Mouse (Mus musculus) activated CD4-positive, CD25-positive, alpha-beta regulatory T cell, adult 4 months (primary cell): ENCODE data around the gene Defb42. TPM values are rescaled to one million over a fixed set of nuclear protein-coding genes. Genes with fewer than 3 reads are reported as not detected.

Experiments used
- ATAC-seq: one replicate; pipeline ENCODE4 v1.8.0; 2017
- polyA plus RNA-seq, 2 experiments: library from polyadenylated mRNA; unstranded; fragments of 100-300 nt; shearing (Covaris generic); gene quantifications; one replicate each; pipeline ENCODE4 v1.2.1; 2017

The Defb42 gene
- under 1 TPM in 1 of 2 experiments, not detected in 1; 0.19 TPM for polyA plus RNA-seq

DNA sequence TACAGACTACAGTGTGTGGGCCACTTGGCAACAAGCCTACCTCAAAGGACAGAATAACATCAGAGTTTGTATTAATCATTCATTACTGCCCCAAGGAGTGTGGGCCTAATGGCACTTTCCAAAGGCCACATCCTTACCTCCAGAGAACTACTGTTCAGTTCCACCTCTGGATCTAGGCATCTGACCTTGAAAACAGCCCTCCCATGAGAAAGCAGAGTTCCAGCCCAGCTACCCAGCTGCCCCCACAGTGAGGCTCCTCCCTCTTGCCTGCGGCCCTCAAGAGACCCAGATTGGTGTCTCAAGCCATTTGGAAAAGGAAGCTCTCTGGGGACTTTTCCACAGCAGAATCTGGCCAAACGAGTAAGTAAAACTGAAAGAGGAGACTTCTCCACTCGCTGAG lies at the start of gene Defb42:
Gene Defb42, plus strand, starts transcription at position 301 of the 400 bp plus-strand sequence.
- no peak for ATAC-seq

- no peak for ATAC-seq
Measured at GRCm38 (mm10) chr14:62997777-62998176, 49.0 kb upstream of the Defb42 start, which contains the start of gene Defb47. Gene Defb47, plus strand, starts transcription at chr14:62998077.

GRCm38 (mm10) chr14:62998977-62999376 lies 47.8 kb upstream of the Defb42 start:
- no peak for ATAC-seq

DNA sequence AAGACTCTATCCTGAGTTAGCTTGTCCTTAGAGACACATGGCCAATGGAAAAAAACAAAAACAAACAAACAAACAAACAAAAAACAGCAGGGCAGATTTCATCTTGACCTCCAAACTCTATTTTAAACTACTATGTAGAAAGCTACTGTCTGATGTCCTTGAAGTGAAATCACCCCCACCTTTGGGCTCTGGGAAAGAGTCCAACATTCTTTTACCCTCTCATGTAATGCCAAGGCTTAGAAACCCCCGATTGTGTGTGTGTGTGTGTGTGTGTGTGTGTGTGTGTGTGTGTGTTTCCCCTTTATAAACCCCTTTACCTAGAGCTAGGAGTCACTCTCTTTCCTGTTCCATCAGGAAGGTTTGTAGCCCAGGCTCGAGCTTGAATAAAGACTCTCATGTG lies 44.2 kb upstream of the Defb42 start:
- ATAC-seq: no peak

GRCm38 (mm10) chr14:63011471-63011870 lies 35.3 kb upstream of the Defb42 start, which contains the start of gene Defb43:
Gene Defb43, plus strand, starts transcription at chr14:63011771.
- ATAC-seq: no peak

DNA sequence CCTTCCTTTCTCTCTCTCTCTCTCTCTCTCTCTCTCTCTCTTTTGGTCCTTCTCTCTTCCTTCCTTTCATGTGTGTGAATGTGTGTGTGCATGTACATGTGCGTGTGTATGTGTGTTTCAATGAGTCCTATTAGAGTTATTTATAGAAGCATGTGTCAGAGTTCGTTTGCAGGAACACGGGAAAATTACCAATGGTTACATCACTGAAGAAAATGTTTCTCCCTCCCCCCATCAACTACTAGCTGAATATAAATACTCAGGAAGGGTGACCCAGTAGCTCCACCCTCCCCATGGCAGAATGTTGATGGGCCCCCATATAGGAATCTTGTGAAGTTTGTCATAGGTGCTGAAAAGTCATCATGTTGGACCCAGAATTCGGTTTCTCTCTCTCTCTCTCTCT lies 33.7 kb upstream of the Defb42 start:
- no peak for ATAC-seq

DNA sequence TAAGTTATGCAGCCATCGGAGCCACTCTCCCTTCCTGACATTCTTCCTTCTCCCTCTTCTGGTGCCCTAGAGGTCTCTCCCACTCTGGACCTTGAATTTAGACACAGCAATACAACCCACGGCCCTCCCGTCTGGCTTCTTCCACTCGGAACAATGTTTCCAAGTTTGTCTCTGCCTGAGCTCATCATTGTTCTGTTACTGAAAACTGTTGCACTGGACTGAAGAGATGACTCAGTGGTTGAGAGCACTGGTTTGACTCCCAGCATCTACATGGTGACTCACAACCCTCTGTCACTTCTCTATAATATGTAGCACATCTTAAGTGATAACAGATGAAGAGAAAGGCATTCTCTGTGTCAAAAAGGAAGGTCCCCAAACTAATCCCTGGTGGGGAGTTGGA lies 32.1 kb upstream of the Defb42 start:
- no peak for ATAC-seq

DNA sequence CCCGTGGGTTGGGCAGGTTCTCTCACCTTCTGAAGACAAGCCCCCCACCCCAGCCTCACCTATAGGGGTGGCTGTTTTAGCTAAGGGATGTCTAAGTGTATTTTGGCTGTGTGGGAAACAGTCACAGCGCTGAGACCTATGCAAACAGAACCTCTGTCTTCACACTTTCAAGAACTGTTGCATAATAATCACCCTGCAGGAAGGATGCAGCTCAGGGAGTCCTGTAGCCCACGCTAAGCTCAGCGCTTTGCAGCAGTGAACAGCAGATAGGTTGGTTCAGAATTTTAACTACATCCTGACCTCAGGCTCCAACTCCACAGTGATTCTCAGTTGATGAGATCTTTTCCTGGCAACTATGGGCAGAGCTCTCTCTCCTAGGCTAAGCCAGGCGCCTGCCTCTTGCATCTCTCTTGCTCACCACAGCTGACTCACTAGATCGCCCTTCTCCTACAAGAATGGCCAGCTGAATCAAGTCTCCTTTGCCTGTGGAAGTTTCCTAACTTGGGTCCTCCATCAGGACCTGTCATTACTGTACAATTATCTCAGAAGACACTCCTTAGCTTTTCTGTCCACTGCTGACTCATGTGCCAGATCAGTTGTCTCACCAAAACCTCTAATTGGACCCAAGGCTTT lies 26.2 kb upstream of the Defb42 start:
- no peak for ATAC-seq

DNA sequence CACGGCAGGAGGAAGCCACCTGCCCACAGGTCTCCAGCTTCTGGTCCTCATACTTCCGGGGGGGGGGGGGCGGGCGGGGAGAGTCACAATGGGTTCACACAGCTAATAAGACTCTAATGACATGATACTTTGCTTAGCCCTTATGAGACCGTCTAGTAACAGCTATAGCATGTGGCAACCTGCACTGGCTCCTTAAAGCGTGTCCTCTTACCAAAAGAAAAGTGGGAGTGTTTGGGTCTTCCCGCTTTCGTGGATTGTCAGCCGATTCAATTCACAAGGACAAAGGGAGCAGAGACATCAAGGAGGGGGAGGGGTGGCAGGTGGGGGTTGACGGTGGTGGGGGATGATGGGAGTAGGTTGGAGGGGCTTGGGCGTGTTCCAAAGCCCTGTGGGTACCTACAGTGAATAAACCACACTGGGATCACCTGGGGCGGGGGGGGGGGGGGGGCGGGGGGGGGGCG lies 3.1 kb downstream of the Defb42 start, which contains the start of gene Defb30:
Gene Defb30, minus strand, starts transcription at position 51 of the 461 bp plus-strand sequence.
- no peak for ATAC-seq

- no peak for ATAC-seq
Measured at GRCm38 (mm10) chr14:63050769-63051168, 4.0 kb downstream of the Defb42 start.

DNA sequence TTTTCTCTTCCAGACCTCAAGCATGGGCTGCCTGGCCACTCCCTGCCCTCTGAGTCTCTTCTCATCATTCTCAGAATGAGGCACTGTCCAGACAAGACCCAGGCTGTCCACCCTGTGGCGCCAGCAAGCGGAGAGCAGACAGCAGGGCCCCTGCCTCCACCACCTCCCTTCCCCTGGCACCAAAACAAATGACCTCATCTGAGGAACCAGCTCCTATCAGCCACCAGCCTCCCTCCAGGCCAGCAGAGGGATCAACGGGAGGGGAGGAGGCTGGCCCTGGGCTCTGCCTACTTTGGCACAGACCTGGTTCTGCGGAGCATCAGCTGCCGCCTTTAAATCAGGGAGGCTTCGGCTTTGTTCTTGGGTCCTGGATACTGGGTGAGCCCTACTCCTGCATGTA lies 7.9 kb downstream of the Defb42 start:
- no peak for ATAC-seq

- ATAC-seq: no peak
Measured at GRCm38 (mm10) chr14:63060361-63060760, 13.6 kb downstream of the Defb42 start.

DNA sequence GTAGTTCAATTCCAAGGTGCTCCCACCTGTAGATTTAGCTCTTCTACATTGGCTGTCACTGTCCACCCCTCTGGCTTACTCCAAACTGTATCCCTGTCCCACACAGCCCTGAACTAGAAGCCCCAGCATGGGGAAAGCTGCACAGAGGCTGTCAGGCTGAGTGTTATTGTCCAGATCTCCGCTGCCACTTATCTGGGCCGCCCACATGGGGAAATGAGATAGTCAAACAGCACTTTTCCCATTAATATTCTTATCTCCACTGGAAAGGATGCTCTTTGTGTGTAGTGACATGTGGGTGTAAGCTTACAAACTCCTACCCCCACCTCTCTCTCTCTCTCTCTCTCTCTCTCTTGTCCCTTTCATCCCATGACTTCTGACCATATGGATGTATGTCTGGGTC lies 15.4 kb downstream of the Defb42 start:
- ATAC-seq: no peak

DNA sequence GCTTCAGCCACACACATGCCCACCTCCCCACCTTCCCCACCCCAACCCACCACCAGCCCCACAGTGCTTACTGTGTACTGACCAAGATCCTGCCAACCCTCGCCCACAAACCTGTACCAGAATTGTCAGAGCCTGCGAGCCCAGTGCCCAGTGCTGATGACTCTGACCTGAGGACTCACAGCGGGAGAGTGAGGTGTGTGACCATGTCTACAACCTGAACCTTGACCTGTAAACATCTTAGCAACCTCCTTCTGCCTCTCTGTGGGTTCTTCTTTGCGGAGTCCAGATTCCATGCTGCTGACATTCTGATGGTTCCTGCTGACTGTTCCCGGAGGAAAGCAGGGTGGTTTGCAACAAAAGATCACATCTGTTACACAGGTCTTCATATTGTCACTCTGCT lies 18.6 kb downstream of the Defb42 start:
- no peak for ATAC-seq

DNA sequence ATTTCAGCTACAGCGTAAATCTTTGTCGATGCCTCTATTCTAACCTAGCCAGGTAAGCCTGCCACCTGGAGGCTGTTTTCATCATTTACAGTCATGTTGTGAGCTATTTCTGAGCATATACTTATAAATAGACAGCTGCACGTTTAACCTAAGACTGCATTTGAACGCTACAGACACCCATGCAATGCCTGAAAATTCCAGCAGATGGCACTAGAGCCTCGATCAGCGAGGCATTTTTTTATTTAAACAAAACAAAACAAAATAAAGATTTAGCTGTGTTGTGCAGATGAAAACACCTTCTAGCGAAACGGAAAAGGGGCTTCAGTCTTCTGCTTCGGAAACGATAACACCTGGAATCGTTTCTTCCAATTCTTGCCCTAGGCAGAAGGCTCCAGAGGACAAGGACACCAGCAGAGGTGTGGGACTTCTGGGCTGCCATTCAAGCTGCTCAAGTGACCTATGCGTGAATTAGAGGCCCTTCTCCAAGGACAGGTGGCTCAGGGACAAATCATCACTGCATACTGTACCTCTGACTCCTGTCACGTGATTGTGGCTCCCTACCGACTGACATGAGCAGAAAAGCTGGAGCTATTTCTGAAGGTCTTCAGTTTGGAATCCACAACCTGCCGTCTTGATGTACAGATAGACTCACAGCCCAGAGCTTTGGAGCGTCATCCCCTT lies 20.0 kb downstream of the Defb42 start:
- peak; percentile 36 for ATAC-seq

DNA sequence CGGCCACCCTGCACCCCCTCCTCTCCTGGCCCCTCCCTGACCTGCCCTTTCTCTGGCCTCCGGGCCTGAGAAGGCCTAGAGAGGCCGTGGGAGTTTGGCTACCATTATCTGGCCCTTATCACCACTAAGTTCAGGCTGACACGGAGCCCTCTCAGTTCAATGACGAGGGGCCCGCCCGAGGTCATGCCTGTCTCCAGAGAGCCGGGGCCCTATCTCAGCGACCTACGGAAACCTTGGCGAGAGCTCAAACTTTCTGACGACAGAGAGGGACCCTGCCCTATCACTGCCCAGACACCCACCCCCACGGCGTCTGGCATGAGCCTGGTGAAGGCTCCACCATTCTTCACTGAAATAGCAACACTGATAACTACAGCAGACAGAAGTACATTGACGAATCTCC lies 20.9 kb downstream of the Defb42 start:
- no peak for ATAC-seq

Other genes with a start within 250 kb of the Defb42 start
- 1 to 10 TPM; 3.9 to 4.5 TPM for gene Wdfy2, start 209.3 kb upstream of the Defb42 start, polyA plus RNA-seq
- not detected for gene Defb48, start 62.5 kb upstream of the Defb42 start, polyA plus RNA-seq
- not detected for gene Defb47, start 48.9 kb upstream of the Defb42 start, polyA plus RNA-seq
- gene Defb43, start 35.2 kb upstream of the Defb42 start, polyA plus RNA-seq: not detected
- gene Defb30, start 3.0 kb downstream of the Defb42 start, polyA plus RNA-seq: not detected